Mouse (Mus musculus) E14TG2a.4 (cell line): ENCODE measurements at regions not wholly inside any gene's neighbourhood (a gene's known extent, or its start where the extent isn't known, plus 50 kb on each side); places are given as distances from the start of the nearest gene placed in this dataset.

Experiments
- CTCF ChIP-seq: conservative IDR thresholded peaks from 2 replicates; pipeline ENCODE4 v1.5.1; 2014; ENCODE audit warnings: low read length
- NANOG ChIP-seq: IDR thresholded peaks from 2 replicates; pipeline ENCODE4 v1.6.1; 2014; ENCODE audit warnings: borderline replicate concordance, low read length, mixed read lengths
- POU5F1 ChIP-seq: IDR thresholded peaks from 2 replicates; pipeline ENCODE4 v1.6.1; 2014; ENCODE audit warnings: low read length, borderline replicate concordance

DNA sequence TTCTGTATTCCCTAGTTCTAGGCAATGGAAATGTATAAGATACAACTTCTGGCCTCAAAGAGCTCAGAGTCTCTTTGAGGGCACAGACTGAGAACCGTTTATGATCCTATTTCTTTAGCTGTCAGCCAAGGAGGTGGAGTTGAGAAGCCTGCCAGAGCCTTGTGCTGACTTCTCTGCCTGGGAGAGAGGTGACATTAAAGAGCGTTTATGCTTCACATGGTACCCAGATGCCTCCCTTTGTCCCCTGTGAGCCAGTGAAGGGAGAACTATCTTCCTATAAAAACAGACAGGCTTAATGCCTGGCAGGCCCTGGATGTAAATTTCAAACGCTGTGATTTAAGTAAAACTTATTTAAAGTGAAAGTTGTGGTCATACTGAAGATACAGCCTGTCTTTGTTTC lies 657.1 kb downstream of the Gm826 start:
- TF ChIP-seq CTCF, result no peak
- TF ChIP-seq POU5F1, result no peak
- TF ChIP-seq NANOG, result no peak
